Mouse (Mus musculus) limb, embryonic 14.5 days (tissue): ENCODE data around the gene Ssrp1. TPM values are rescaled to one million over a fixed set of nuclear protein-coding genes. Genes with fewer than 3 reads are reported as not detected.

Experiments
- ATAC-seq: fragments of 200-750 bp; cut with Nextera tagmentation; 2 replicates; pipeline ENCODE4 v1.8.0; 2017; ENCODE audit warnings: low read depth, moderate number of reproducible peaks, moderate TSS enrichment; ENCODE audit not compliant: low FRiP score
- DNase-seq: peaks from one replicate; pipeline ENCODE4 v3.0.0-alpha.2; 2015; ENCODE audit warnings: low spot score
- H3K27ac ChIP-seq: fragments of 300-500 bp; sonication (generic); replicated peaks from 2 replicates; pipeline ENCODE4 v1.5.1; 2014; ENCODE audit warnings: low read depth, mild to moderate bottlenecking, low read length, moderate library complexity, mixed read lengths
- H3K27me3 ChIP-seq: fragments of 300-500 bp; sonication (generic); 2 replicates; pipeline ENCODE4 v1.6.1; 2014; ENCODE audit warnings: low read length, mixed read lengths; ENCODE audit not compliant: control insufficient read depth, insufficient read depth
- H3K36me3 ChIP-seq: fragments of 300-500 bp; sonication (generic); 2 replicates; pipeline ENCODE4 v1.6.1; 2014; ENCODE audit warnings: mild to moderate bottlenecking, low read length, moderate library complexity, mixed read lengths; ENCODE audit not compliant: control insufficient read depth, insufficient read depth
- H3K4me1 ChIP-seq: fragments of 300-500 bp; sonication (generic); 2 replicates; pipeline ENCODE4 v1.6.1; 2014; ENCODE audit warnings: antibody characterized with exemption, low read length, mixed read lengths; ENCODE audit not compliant: control insufficient read depth, insufficient read depth
- H3K4me2 ChIP-seq: fragments of 300-500 bp; sonication (generic); replicated peaks from 2 replicates; pipeline ENCODE4 v1.6.1; 2014; ENCODE audit warnings: low read depth, mild to moderate bottlenecking, low read length, moderate library complexity; ENCODE audit not compliant: severe bottlenecking
- H3K4me3 ChIP-seq: fragments of 300-500 bp; sonication (generic); replicated peaks from 2 replicates; pipeline ENCODE4 v1.5.1; 2014; ENCODE audit warnings: low read length
- H3K9ac ChIP-seq: fragments of 300-500 bp; sonication (generic); 2 replicates; pipeline ENCODE4 v1.6.1; 2014; ENCODE audit warnings: mild to moderate bottlenecking, low read depth, low read length, moderate library complexity; ENCODE audit not compliant: severe bottlenecking
- H3K9me3 ChIP-seq: fragments of 300-500 bp; sonication (generic); 2 replicates; pipeline ENCODE4 v1.6.1; 2016; ENCODE audit warnings: low read length; ENCODE audit not compliant: control insufficient read depth
- POLR2A ChIP-seq: fragments of 200-500 bp; IDR thresholded peaks from 2 replicates; pipeline ENCODE4 v1.8.0; 2012; ENCODE audit warnings: inconsistent platforms, mild to moderate bottlenecking, moderate library complexity, borderline replicate concordance; ENCODE audit not compliant: insufficient read depth, insufficient read length; ENCODE audit errors: extremely low read depth
- WGBS: fragments of 180-500 bp; shearing (Covaris S2); extraction: QIAGEN DNeasy Blood & Tissue Kit; methylation state at CpG from one replicate; pipeline ENCODE4 v1.1.7; 2014; 5-methylcytosine and 5-hydroxymethylcytosine counted together
- polyA plus RNA-seq, 2 experiments: library from polyadenylated mRNA; depleted of rRNA in 1 of 2; stranded (reverse) in 1 of 2; unstranded in 1 of 2; fragments of >200 nt; fragmentation: Nextera tagmentation in 1 of 2; extraction: Ambion mirVana in 1 of 2; gene quantifications; 2 replicates each; pipeline versions ENCODE4 v1.2.1 to v1.2.3; 2012 to 2014

The Ssrp1 gene
- polyA plus RNA-seq, 2 experiments, result 242 to 256 TPM

DNA sequence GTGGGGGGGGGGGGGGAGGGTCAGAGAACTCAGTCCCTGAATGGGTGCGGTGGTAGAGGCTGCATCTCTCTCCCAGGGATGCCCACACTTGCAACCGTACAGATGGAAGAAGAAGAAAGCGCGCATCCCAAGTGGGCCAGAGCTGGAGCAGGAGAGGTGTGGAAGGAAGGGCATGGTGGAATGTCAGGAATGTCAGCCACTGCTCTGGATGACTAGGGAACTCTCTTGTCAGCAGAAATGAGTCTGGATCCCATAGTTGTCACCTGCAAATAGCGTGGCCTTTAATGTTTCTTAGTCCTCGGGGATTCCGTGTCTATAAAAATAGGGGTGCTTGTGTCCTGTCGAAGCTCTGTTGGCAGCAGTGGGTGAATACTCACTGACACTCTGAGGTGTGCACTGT is 34.5 kb upstream of the Ssrp1 start:
- WGBS, result 62% methylated on average over 8 of the region's 8 CpGs
- Histone ChIP-seq H3K4me3 (no peak overlapping the region), H3K27me3 (no peaks in the 10 kb centered on the region), H3K9ac (no peak overlapping the region), H3K36me3 (no peaks in the 10 kb centered on the region), H3K9me3 (no peaks in the 10 kb centered on the region), H3K4me1 (no peaks in the 10 kb centered on the region), H3K27ac (no peak overlapping the region), H3K4me2 (no peak overlapping the region)
- ATAC-seq (no peak), DNase-seq (no peak)
- TF ChIP-seq POLR2A, result no peak

DNA sequence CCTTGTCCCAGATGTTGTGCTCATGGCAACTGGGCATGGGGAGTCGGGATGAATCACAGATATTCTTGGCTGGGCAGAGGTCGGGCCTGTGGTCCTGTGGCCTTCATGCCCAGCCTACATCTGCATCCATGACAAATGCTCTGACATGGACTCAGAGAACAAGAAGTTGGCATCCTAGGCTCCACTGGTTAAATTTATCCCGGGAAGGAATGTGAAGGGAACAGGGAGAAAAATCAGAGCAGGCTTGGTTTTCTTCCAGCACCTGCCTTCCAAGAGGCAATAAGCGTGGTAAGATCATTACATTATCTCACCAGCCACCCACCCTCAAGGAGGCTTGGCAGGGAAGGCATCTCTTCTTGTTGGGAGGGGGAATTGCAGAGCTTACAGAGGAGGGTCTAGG is 32.7 kb upstream of the Ssrp1 start:
- Histone ChIP-seq H3K9ac (no peak overlapping the region), H3K4me2 (no peak overlapping the region), H3K27ac (no peak overlapping the region), H3K9me3 (no peaks in the 10 kb centered on the region), H3K4me1 (no peaks in the 10 kb centered on the region), H3K36me3 (no peaks in the 10 kb centered on the region), H3K27me3 (no peaks in the 10 kb centered on the region), H3K4me3 (no peak overlapping the region)
- WGBS, result 89% methylated on average over 4 of the region's 4 CpGs
- no peak for ATAC-seq
- no peak for DNase-seq
- no peak for TF ChIP-seq POLR2A

GRCm38 (mm10) chr2:85006600-85006999 is 30.4 kb upstream of the Ssrp1 start:
- Histone ChIP-seq H3K9ac (no peak overlapping the region), H3K36me3 (no peaks in the 10 kb centered on the region), H3K4me3 (no peak overlapping the region), H3K27ac (no peak overlapping the region), H3K9me3 (no peaks in the 10 kb centered on the region), H3K4me2 (no peak overlapping the region), H3K27me3 (no peaks in the 10 kb centered on the region), H3K4me1 (no peaks in the 10 kb centered on the region)
- DNase-seq (no peak), ATAC-seq (no peak)
- no peak for TF ChIP-seq POLR2A
- WGBS, result 80% methylated on average over 7 of the region's 7 CpGs

DNA sequence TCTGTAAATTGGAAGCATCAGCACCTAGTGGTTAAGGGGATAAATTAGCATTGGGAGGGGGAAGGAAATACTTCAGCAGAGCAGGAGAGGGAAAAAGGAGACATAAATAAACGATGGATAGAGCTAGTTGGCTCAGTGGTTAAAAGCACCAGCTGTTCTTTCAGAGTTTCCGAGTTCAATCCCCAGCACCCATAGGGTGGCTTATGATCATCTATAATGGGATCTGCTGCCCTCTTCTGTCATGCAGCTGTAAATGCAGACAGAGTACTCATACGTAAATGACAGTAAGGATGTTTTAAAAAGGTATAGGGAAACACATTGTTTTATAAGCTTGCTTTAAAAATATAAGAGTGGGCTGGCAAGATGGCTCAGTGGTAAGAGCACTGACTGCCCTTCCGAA is 29.3 kb upstream of the Ssrp1 start:
- no peak overlapping the region for H3K9ac ChIP-seq
- WGBS, result 24% methylated on average over 4 of the region's 4 CpGs
- no peak overlapping the region for H3K27ac ChIP-seq
- no peak overlapping the region for H3K4me3 ChIP-seq
- peaks cover 5% of the 10 kb centered on the region for H3K4me1 ChIP-seq
- no peaks in the 10 kb centered on the region for H3K36me3 ChIP-seq
- no peak for TF ChIP-seq POLR2A
- no peak overlapping the region for H3K4me2 ChIP-seq
- no peaks in the 10 kb centered on the region for H3K27me3 ChIP-seq
- DNase-seq, result no peak
- H3K9me3 ChIP-seq, result no peaks in the 10 kb centered on the region
- no peak for ATAC-seq

- WGBS, result 52% methylated on average over 2 of the region's 2 CpGs
- DNase-seq, result no peak
- H3K4me1 ChIP-seq, result peaks cover 5% of the 10 kb centered on the region
Observed at GRCm38 (mm10) chr2:85009212-85009611, 27.8 kb upstream of the Ssrp1 start.

More at GRCm38 (mm10) chr2:85009212-85009611, 27.8 kb upstream of the Ssrp1 start:
- Histone ChIP-seq H3K4me3 (no peak overlapping the region), H3K4me2 (no peak overlapping the region), H3K9ac (no peak overlapping the region), H3K36me3 (no peaks in the 10 kb centered on the region), H3K27me3 (no peaks in the 10 kb centered on the region), H3K9me3 (no peaks in the 10 kb centered on the region), H3K27ac (no peak overlapping the region)
- TF ChIP-seq POLR2A, result no peak
- ATAC-seq, result no peak
